Mouse (Mus musculus) left cerebral cortex, adult 2 months (tissue): Measurements from ENCODE around the gene Pdhb. TPM values are rescaled to one million over a fixed set of nuclear protein-coding genes. Genes with fewer than 3 reads are reported as not detected.

Source experiments
- DNase-seq, 2 experiments: peaks; one replicate each; pipeline ENCODE4 v3.0.0; 2021 to 2022; ENCODE audit warnings: low spot score in 2 of 2, mixed read lengths in 1 of 2; ENCODE audit errors: extremely low spot score in 1 of 2
- H3K27ac ChIP-seq: fragments of 200-600 bp; 2 replicates; pipeline ENCODE4 v1.8.1; 2022
- H3K4me3 ChIP-seq: fragments of 200-600 bp; 2 replicates; pipeline ENCODE4 v1.8.1; 2022
- CTCF ChIP-seq: fragments of 200-600 bp; IDR thresholded peaks from 2 replicates; pipeline ENCODE4 v1.8.1; 2022; ENCODE audit warnings: antibody characterized with exemption, mild to moderate bottlenecking, moderate library complexity
- intact Hi-C: fragments of 180-260 bp; cut with DNase I; formaldehyde crosslinking; loops from one replicate; pipeline ENCODE4 v1.15.1; 2025
- total RNA-seq, 2 experiments: library from RNA; stranded (reverse); gene quantifications; 2 replicates each; pipeline ENCODE4 v1.2.3; 2021

Pdhb gene
- total RNA-seq, 2 experiments from 2014 or later, result 159 to 168 TPM

- peak within 1 kb of the TSS; percentile 96 for H3K27ac ChIP-seq
- H3K4me3 ChIP-seq, result peak within 1 kb of the TSS; percentile 92
- intact Hi-C loops, result loop anchor here (1.0 to 2.0 kb wide), 3 partner anchors 41 to 133 kb away; partner anchors contain the start of gene Pdhb
- DNase-seq, result peak; percentile 98 to 99
- peak; percentile 81 for TF ChIP-seq CTCF
Measured at GRCm38 (mm10) chr14:8213803-8214224, 41.0 kb upstream of the Pdhb start, which contains the start of gene Kctd6. Gene Kctd6 (plus strand): TSS chr14:8214140.

- intact Hi-C loops, result no loop called here
- TF ChIP-seq CTCF, result no peak
- no peak for DNase-seq
- Histone ChIP-seq H3K27ac (no peak overlapping the region), H3K4me3 (no peak overlapping the region)
Measured at GRCm38 (mm10) chr14:8212996-8213395, 40.2 kb upstream of the Pdhb start.

- Histone ChIP-seq H3K27ac (peak overlapping the region; percentile 76), H3K4me3 (no peak overlapping the region)
- intact Hi-C loops, result loop anchor here (1.0 kb wide), 1 partner anchor 24 kb away; no protein-coding TSS in a partner anchor
- DNase-seq, result no peak
- no peak for TF ChIP-seq CTCF
Measured at GRCm38 (mm10) chr14:8209896-8210295, 37.1 kb upstream of the Pdhb start.

- TF ChIP-seq CTCF, result no peak
- H3K27ac ChIP-seq, result peak overlapping the region; percentile 76
- peak; percentile 61 to 80 for DNase-seq
- intact Hi-C loops, result loop anchor here (1.0 kb wide), 1 partner anchor 23 kb away; no protein-coding TSS in a partner anchor
- no peak overlapping the region for H3K4me3 ChIP-seq
Measured at GRCm38 (mm10) chr14:8208876-8209275, 36.1 kb upstream of the Pdhb start.

- no peak overlapping the region for H3K27ac ChIP-seq
- TF ChIP-seq CTCF, result no peak
- no peak overlapping the region for H3K4me3 ChIP-seq
- DNase-seq, result no peak
- intact Hi-C loops, result no loop called here
Measured at GRCm38 (mm10) chr14:8207543-8207942, 34.7 kb upstream of the Pdhb start.

GRCm38 (mm10) chr14:8207105-8207504, 34.3 kb upstream of the Pdhb start:
- no peak overlapping the region for H3K27ac ChIP-seq
- intact Hi-C loops, result no loop called here
- H3K4me3 ChIP-seq, result no peak overlapping the region
- TF ChIP-seq CTCF, result no peak
- no peak for DNase-seq

GRCm38 (mm10) chr14:8206179-8206910, 33.5 kb upstream of the Pdhb start:
- no peak for TF ChIP-seq CTCF
- peak in 1 of 2 experiments; percentile 40 for DNase-seq
- H3K4me3 ChIP-seq, result no peak overlapping the region
- intact Hi-C loops, result no loop called here
- H3K27ac ChIP-seq, result peak overlapping the region; percentile 8; the same call in 1 of the 2 replicates

GRCm38 (mm10) chr14:8201715-8202114, 28.9 kb upstream of the Pdhb start:
- intact Hi-C loops, result no loop called here
- DNase-seq, result no peak
- no peak overlapping the region for H3K4me3 ChIP-seq
- H3K27ac ChIP-seq, result no peak overlapping the region
- no peak for TF ChIP-seq CTCF

GRCm38 (mm10) chr14:8200769-8201168, 27.9 kb upstream of the Pdhb start:
- TF ChIP-seq CTCF, result no peak
- no peak overlapping the region for H3K4me3 ChIP-seq
- DNase-seq, result no peak
- no peak overlapping the region for H3K27ac ChIP-seq
- intact Hi-C loops, result no loop called here

- intact Hi-C loops, result no loop called here
- Histone ChIP-seq H3K4me3 (no peak overlapping the region), H3K27ac (no peak overlapping the region)
- no peak for DNase-seq
- TF ChIP-seq CTCF, result no peak
Measured at GRCm38 (mm10) chr14:8192727-8193126, 19.9 kb upstream of the Pdhb start.

- DNase-seq, result no peak
- no peak overlapping the region for H3K4me3 ChIP-seq
- intact Hi-C loops, result no loop called here
Measured at GRCm38 (mm10) chr14:8191331-8191965, 18.6 kb upstream of the Pdhb start.

GRCm38 (mm10) chr14:8190556-8190955, 17.7 kb upstream of the Pdhb start:
- intact Hi-C loops, result no loop called here
- no peak overlapping the region for H3K4me3 ChIP-seq
- TF ChIP-seq CTCF, result no peak
- H3K27ac ChIP-seq, result no peak overlapping the region
- no peak for DNase-seq

More at GRCm38 (mm10) chr14:8191331-8191965, 18.6 kb upstream of the Pdhb start:
- H3K27ac ChIP-seq, result no peak overlapping the region
- no peak for TF ChIP-seq CTCF
